Mouse (Mus musculus): ENCODE measurements at regions not wholly inside any gene's neighbourhood (a gene's known extent, or its start where the extent isn't known, plus 50 kb on each side); places are given as distances from the start of the nearest gene placed in this dataset.

GRCm38 (mm10) chr12:42987018-42987606, 1223.0 kb downstream of the Dnajb9 start:
- peak; percentile 71; the same call in 1 of the 2 replicates for TF ChIP-seq CTCF (IDR thresholded peaks at IDR 0.05; ENCODE audit: borderline replicate concordance, extremely low read depth, insufficient read depth, insufficient read length)
- TF ChIP-seq POLR2A (IDR thresholded peaks at IDR 0.05; ENCODE audit: borderline replicate concordance, extremely low read depth, insufficient read depth, insufficient read length, poor library complexity, severe bottlenecking), result no peak
- peak; percentile 90 for DNase-seq (ENCODE audit: low read depth)

- TF ChIP-seq POLR2A (IDR thresholded peaks at IDR 0.05; ENCODE audit: borderline replicate concordance, extremely low read depth, insufficient read depth, insufficient read length, poor library complexity, severe bottlenecking), result no peak
- TF ChIP-seq CTCF (IDR thresholded peaks at IDR 0.05; ENCODE audit: borderline replicate concordance, extremely low read depth, insufficient read depth, insufficient read length), result no peak
- peak; percentile 53 for DNase-seq (ENCODE audit: low read depth)
These were observed 1223.6 kb downstream of the Dnajb9 start for GRCm38 (mm10) chr12:42986505-42986904.

GRCm38 (mm10) chr12:42986096-42986495, 1224.0 kb downstream of the Dnajb9 start:
- DNase-seq (ENCODE audit: low read depth), result no peak
- no peak for TF ChIP-seq CTCF (IDR thresholded peaks at IDR 0.05; ENCODE audit: borderline replicate concordance, extremely low read depth, insufficient read depth, insufficient read length)
- no peak for TF ChIP-seq POLR2A (IDR thresholded peaks at IDR 0.05; ENCODE audit: borderline replicate concordance, extremely low read depth, insufficient read depth, insufficient read length, poor library complexity, severe bottlenecking)

GRCm38 (mm10) chr12:42978828-42979227, 1231.3 kb downstream of the Dnajb9 start:
- DNase-seq (ENCODE audit: low read depth), result no peak
- no peak for TF ChIP-seq POLR2A (IDR thresholded peaks at IDR 0.05; ENCODE audit: borderline replicate concordance, extremely low read depth, insufficient read depth, insufficient read length, poor library complexity, severe bottlenecking)
- no peak for TF ChIP-seq CTCF (IDR thresholded peaks at IDR 0.05; ENCODE audit: borderline replicate concordance, extremely low read depth, insufficient read depth, insufficient read length)

GRCm38 (mm10) chr12:42972766-42973165, 1237.4 kb downstream of the Dnajb9 start:
- TF ChIP-seq CTCF (IDR thresholded peaks at IDR 0.05; ENCODE audit: borderline replicate concordance, extremely low read depth, insufficient read depth, insufficient read length), result no peak
- no peak for TF ChIP-seq POLR2A (IDR thresholded peaks at IDR 0.05; ENCODE audit: borderline replicate concordance, extremely low read depth, insufficient read depth, insufficient read length, poor library complexity, severe bottlenecking)
- no peak for DNase-seq (ENCODE audit: low read depth)

GRCm38 (mm10) chr12:42961535-42961934, 1248.6 kb downstream of the Dnajb9 start:
- DNase-seq (ENCODE audit: low read depth), result peak; percentile 57
- no peak for TF ChIP-seq CTCF (IDR thresholded peaks at IDR 0.05; ENCODE audit: borderline replicate concordance, extremely low read depth, insufficient read depth, insufficient read length)

GRCm38 (mm10) chr12:42947961-42948360, 1262.2 kb downstream of the Dnajb9 start:
- DNase-seq (ENCODE audit: low read depth), result no peak
- TF ChIP-seq POLR2A (IDR thresholded peaks at IDR 0.05; ENCODE audit: borderline replicate concordance, extremely low read depth, insufficient read depth, insufficient read length, poor library complexity, severe bottlenecking) (no peak), CTCF (IDR thresholded peaks at IDR 0.05; ENCODE audit: borderline replicate concordance, extremely low read depth, insufficient read depth, insufficient read length) (no peak)

GRCm38 (mm10) chr12:42914374-42914773, 1295.8 kb downstream of the Dnajb9 start:
- TF ChIP-seq CTCF (IDR thresholded peaks at IDR 0.05; ENCODE audit: borderline replicate concordance, extremely low read depth, insufficient read depth, insufficient read length) (no peak), POLR2A (IDR thresholded peaks at IDR 0.05; ENCODE audit: borderline replicate concordance, extremely low read depth, insufficient read depth, insufficient read length, poor library complexity, severe bottlenecking) (no peak)
- no peak for DNase-seq (ENCODE audit: low read depth)
